Mouse (Mus musculus) liver, postnatal 0 days (tissue): ENCODE results near the gene Foxo3. TPM values are rescaled to one million over a fixed set of nuclear protein-coding genes. Genes with fewer than 3 reads are reported as not detected.

Experiments
- ATAC-seq: fragments of 200-750 bp; cut with Nextera tagmentation; 2 replicates; pipeline ENCODE4 v1.8.0; 2017; ENCODE audit warnings: mild to moderate bottlenecking, moderate library complexity
- DNase-seq: peaks from one replicate; pipeline ENCODE4 v3.0.0-alpha.2; 2016
- H3K27ac ChIP-seq: fragments of 300-500 bp; sonication (generic); 2 replicates; pipeline ENCODE4 v1.5.1; 2014; ENCODE audit warnings: antibody characterized with exemption, moderate library complexity, mild to moderate bottlenecking, low read depth
- H3K27me3 ChIP-seq: fragments of 300-500 bp; sonication (generic); 2 replicates; pipeline ENCODE4 v1.6.1; 2014; ENCODE audit warnings: low read length, control low read depth, mixed read lengths; ENCODE audit not compliant: insufficient read depth
- H3K36me3 ChIP-seq: fragments of 300-500 bp; sonication (generic); replicated peaks from 2 replicates; pipeline ENCODE4 v1.6.1; 2014; ENCODE audit warnings: mild to moderate bottlenecking, control low read depth, low read length, moderate library complexity, mixed read lengths; ENCODE audit not compliant: insufficient read depth
- H3K4me1 ChIP-seq: fragments of 300-500 bp; sonication (generic); 2 replicates; pipeline ENCODE4 v1.6.1; 2014; ENCODE audit warnings: antibody characterized with exemption, mild to moderate bottlenecking, control low read depth; ENCODE audit not compliant: insufficient read depth
- H3K4me2 ChIP-seq: fragments of 300-500 bp; sonication (generic); 2 replicates; pipeline ENCODE4 v1.6.1; 2014; ENCODE audit warnings: low read depth, mild to moderate bottlenecking, low read length, moderate library complexity, mixed read lengths
- H3K4me3 ChIP-seq: fragments of 300-500 bp; sonication (generic); 2 replicates; pipeline ENCODE4 v1.5.1; 2014; ENCODE audit warnings: low read depth, low read length
- H3K9ac ChIP-seq: fragments of 300-500 bp; sonication (generic); replicated peaks from 2 replicates; pipeline ENCODE4 v1.6.1; 2014; ENCODE audit warnings: mild to moderate bottlenecking, moderate library complexity
- H3K9me3 ChIP-seq: fragments of 300-500 bp; sonication (generic); 2 replicates; pipeline ENCODE4 v1.6.1; 2016; ENCODE audit warnings: mild to moderate bottlenecking, control low read depth, low read length, mixed read lengths
- CTCF ChIP-seq: sonication (generic); IDR thresholded peaks from 2 replicates; pipeline ENCODE4 v1.5.1; 2016; ENCODE audit warnings: antibody characterized with exemption, low read depth
- EP300 ChIP-seq: IDR thresholded peaks from 2 replicates; pipeline ENCODE4 v1.6.1; 2016; ENCODE audit warnings: antibody characterized with exemption, low read depth, mild to moderate bottlenecking
- WGBS: fragments of 180-500 bp; shearing (Covaris S2); extraction: QIAGEN DNeasy Blood & Tissue Kit; methylation state at CpG from one replicate; pipeline ENCODE4 v1.1.7; 2014; ENCODE audit not compliant: insufficient replicate concordance; 5-methylcytosine and 5-hydroxymethylcytosine counted together
- polyA plus RNA-seq: library from polyadenylated mRNA; unstranded; fragments of >200 nt; fragmentation: Nextera tagmentation; extraction: Ambion mirVana; gene quantifications from 2 replicates; pipeline ENCODE4 v1.2.1, GENCODE M21; 2015

The Foxo3 gene
- polyA plus RNA-seq, 1 experiment from 2014 or later = 8.4 TPM

DNA sequence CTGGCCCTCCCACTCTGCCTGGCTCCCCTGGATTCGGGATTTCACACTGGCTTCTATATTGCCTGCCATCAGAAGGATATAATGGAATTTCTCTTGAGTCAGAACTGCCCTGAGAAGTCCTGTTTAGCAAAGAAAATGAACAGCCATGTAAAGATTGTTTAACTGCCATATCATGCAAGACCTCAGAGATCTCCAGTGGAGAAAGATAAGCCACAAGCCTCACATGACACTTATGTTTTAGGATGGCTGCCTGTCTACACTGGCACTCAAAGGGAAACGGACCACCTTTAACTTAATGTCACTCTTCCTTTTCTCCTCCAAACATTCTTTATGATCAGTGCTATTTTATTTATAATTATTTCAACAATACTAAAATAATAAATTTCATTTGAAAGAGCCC is 26.6 kb downstream of the Foxo3 start:
- H3K36me3 ChIP-seq = peaks cover 25% of the 10 kb centered on the region
- peak overlapping the region; percentile 82; the same call in 1 of the 2 replicates for H3K27ac ChIP-seq
- WGBS = 49% methylated on average over 2 of the region's 2 CpGs
- TF ChIP-seq EP300 (no peak), CTCF (no peak)
- H3K4me2 ChIP-seq = peak overlapping the region; percentile 42
- H3K4me1 ChIP-seq = peaks cover 90% of the 10 kb centered on the region
- ATAC-seq = no peak
- no peak overlapping the region for H3K4me3 ChIP-seq
- DNase-seq = no peak
- H3K9ac ChIP-seq = 0 out of 2 replicates have a peak overlapping the region, but pooled peaks have one; percentile 23
- no peaks in the 10 kb centered on the region for H3K27me3 ChIP-seq
- no peaks in the 10 kb centered on the region for H3K9me3 ChIP-seq

DNA sequence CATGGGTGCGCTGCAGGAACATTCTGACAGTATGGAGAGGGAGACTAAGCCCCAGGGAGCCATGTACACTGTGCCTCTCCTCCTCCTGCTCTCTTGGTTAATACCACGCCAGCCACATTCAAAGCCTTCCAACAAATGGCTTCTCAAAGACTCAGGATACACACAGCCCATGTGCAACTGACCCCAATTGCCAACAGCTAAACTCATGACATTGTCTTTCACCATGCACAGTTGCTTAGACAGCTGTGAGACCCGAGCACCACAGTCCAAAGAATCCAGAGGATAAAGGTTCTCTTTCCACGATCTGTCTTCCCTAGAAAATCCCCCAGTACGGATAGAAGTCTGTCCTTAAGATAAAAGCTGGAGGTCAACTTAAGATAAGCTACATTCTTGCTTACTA is 27.9 kb downstream of the Foxo3 start:
- H3K4me3 ChIP-seq = 0 out of 2 replicates have a peak overlapping the region, but pooled peaks have one; percentile 21
- peaks cover 12% of the 10 kb centered on the region for H3K36me3 ChIP-seq

DNA sequence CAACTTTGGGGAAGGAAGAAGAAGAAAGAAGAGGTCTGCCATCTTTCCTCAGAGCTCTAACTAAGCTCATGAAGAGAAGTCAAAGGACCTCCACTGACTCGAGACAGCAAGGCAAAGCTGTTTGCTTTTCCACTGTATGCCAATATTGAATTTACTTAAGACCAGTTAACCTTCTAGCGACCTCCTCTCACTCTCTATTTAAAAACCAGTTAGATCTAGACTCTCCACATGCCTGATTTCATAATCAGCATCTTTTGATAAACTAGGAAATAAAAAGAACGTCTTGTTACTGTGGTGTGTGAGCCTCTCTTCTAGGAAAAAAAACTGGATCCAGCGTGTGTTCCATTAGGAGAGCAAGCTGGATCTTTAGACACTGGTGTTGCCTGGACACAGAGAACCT is 28.4 kb downstream of the Foxo3 start:
- no peak for TF ChIP-seq EP300
- no peak for TF ChIP-seq CTCF
- H3K9ac ChIP-seq = peak overlapping the region; percentile 47
- H3K4me3 ChIP-seq = peak overlapping the region; percentile 21; the same call in 1 of the 2 replicates

More for the DNA sequence above, 27.9 kb downstream of the Foxo3 start:
- DNase-seq (no peak), ATAC-seq (no peak)
- Histone ChIP-seq H3K27me3 (no peaks in the 10 kb centered on the region), H3K27ac (peak overlapping the region; percentile 85), H3K9me3 (no peaks in the 10 kb centered on the region), H3K4me2 (peak overlapping the region; percentile 63), H3K9ac (0 out of 2 replicates have a peak overlapping the region, but pooled peaks have one; percentile 47), H3K4me1 (peaks cover 92% of the 10 kb centered on the region)
- TF ChIP-seq CTCF = no peak
- WGBS = 58% methylated on average over 5 of the region's 5 CpGs

DNA sequence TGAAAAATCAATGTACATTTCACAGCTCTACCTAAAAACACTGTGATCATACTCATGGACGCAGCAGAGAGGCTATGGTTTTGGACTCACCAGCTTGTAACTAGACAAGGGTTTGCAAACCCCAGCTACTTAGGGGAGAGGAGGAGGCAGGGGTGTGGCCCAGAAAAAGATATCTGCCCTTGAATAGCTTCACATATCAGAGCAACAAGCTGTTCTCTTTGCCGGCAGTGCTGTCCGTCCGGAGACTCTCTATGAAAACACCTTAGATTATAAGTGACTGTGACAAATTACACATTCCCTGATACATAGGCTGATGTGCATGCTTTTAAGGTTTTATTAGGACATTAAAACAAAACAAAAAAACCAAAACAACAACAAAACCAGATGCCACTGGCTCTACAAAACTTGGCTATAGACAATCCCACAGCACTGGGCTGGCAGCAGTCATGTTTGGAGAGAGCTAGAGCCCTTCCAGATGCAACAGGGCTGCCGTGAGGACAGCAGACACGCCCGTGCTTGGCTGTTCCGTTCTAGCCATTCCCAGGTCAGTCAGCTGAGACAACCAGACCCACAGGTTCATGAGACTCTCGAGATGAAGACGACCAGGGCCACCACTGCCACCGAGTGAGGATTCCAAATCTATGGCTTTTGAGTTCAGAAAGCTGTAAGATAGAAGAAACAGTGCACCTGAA is 29.3 kb downstream of the Foxo3 start:
- Histone ChIP-seq H3K36me3 (no peaks in the 10 kb centered on the region; the same call in none of the 2 replicates), H3K27me3 (no peaks in the 10 kb centered on the region), H3K4me2 (peak overlapping the region; percentile 63), H3K4me1 (peaks cover 89% of the 10 kb centered on the region), H3K4me3 (peak overlapping the region; percentile 21), H3K27ac (peak overlapping the region; percentile 85), H3K9ac (peak overlapping the region; percentile 47), H3K9me3 (no peaks in the 10 kb centered on the region)
- 35% methylated on average over 11 of the region's 11 CpGs for WGBS
- TF ChIP-seq EP300 (peak; percentile 87), CTCF (no peak)
- peak; percentile 70 for ATAC-seq
- DNase-seq = peak; percentile 48

More for the DNA sequence above, 28.4 kb downstream of the Foxo3 start:
- H3K9me3 ChIP-seq = no peaks in the 10 kb centered on the region
- 30% methylated on average over 4 of the region's 4 CpGs for WGBS
- peaks cover 93% of the 10 kb centered on the region for H3K4me1 ChIP-seq
- no peaks in the 10 kb centered on the region for H3K27me3 ChIP-seq
- peak overlapping the region; percentile 85 for H3K27ac ChIP-seq
- H3K36me3 ChIP-seq = peaks cover 7% of the 10 kb centered on the region
- DNase-seq = no peak
- peak overlapping the region; percentile 63 for H3K4me2 ChIP-seq
- no peak for ATAC-seq

DNA sequence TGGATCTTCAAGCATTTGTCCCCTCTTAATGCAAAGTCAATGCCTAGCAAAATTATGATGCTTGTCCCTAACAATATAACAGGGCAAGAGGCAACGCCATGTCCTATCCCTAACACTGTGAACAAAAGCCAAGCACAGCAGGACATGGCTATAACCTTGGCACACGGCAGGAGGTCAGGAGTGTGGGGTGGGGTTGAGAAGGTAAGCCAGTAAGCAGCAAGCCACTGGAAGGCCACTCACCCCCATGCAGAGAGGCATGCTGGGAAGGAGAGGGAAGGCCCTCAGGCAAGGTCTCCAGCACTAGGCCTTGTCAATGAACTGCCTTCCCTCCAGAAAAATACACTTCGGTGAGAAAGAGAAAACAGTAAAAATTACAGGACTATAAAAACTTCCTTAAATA is 30.1 kb downstream of the Foxo3 start:
- no peaks in the 10 kb centered on the region for H3K27me3 ChIP-seq
- H3K4me1 ChIP-seq = peaks cover 83% of the 10 kb centered on the region
- H3K9me3 ChIP-seq = no peaks in the 10 kb centered on the region
- no peaks in the 10 kb centered on the region; the same call in none of the 2 replicates for H3K36me3 ChIP-seq
- no peak overlapping the region for H3K4me3 ChIP-seq
- DNase-seq (no peak), ATAC-seq (no peak)
- peak overlapping the region; percentile 63 for H3K4me2 ChIP-seq
- peak overlapping the region; percentile 85; the same call in 1 of the 2 replicates for H3K27ac ChIP-seq
- WGBS = 74% methylated on average over 3 of the region's 3 CpGs
- H3K9ac ChIP-seq = no peak overlapping the region
- no peak for TF ChIP-seq EP300
- no peak for TF ChIP-seq CTCF

DNA sequence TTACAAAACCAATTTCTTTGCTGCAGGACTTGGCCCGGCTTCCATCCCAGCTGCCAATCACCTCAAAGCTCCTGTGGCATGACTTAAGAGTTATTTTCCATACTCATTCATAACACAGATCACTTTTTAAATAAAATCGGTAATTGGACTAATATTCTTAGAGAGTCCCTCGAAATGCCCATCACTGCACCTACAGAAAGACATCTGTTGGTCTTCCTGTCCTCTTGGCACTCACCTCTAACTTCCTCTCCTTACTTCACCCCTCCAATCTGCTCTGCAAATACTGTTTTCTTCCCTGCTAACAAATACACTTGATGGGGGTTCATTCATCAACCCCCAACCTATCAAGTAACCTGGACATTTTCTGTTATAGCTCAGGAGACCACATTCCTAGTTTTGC is 30.9 kb downstream of the Foxo3 start:
- H3K4me2 ChIP-seq = peak overlapping the region; percentile 38; the same call in 1 of the 2 replicates
- H3K27me3 ChIP-seq = no peaks in the 10 kb centered on the region
- WGBS = 91% methylated on average over 3 of the region's 3 CpGs
- H3K4me3 ChIP-seq = no peak overlapping the region
- no peak overlapping the region; the same call in 1 of the 2 replicates for H3K9ac ChIP-seq
- H3K36me3 ChIP-seq = peaks cover 1% of the 10 kb centered on the region
- H3K4me1 ChIP-seq = peaks cover 77% of the 10 kb centered on the region
- no peaks in the 10 kb centered on the region for H3K9me3 ChIP-seq
- peak overlapping the region; percentile 30 for H3K27ac ChIP-seq
- DNase-seq (no peak), ATAC-seq (no peak)
- no peak for TF ChIP-seq EP300
- no peak for TF ChIP-seq CTCF
